Mouse (Mus musculus) MEL (cell line): ENCODE measurements at regions not wholly inside any gene's neighbourhood (a gene's known extent, or its start where the extent isn't known, plus 50 kb on each side); places are given as distances from the start of the nearest gene placed in this dataset.
A peak's percentile ranks its signal among the peaks of the same experiment; 100 is the strongest.

Experiments used
- DNase-seq: peaks from one replicate; pipeline ENCODE4 v3.0.0; 2011; ENCODE audit warnings: low read depth, low spot score
- H3K27ac ChIP-seq: 2 replicates; pipeline ENCODE4 v1.5.1; 2012; ENCODE audit warnings: low read depth, mild to moderate bottlenecking, control low read depth, low read length, moderate library complexity; ENCODE audit not compliant: control insufficient read depth
- H3K27me3 ChIP-seq, 2 experiments: fragments of 150-350 bp in 1 of 2; sonication (generic) in 1 of 2; 2 replicates each; pipeline ENCODE4 v1.6.1; 2012; ENCODE audit warnings: low read length in 2 of 2, mild to moderate bottlenecking in 2 of 2, improper control_type of control experiment in 1 of 2, moderate library complexity in 1 of 2; ENCODE audit not compliant: insufficient read depth in 2 of 2, control insufficient read depth in 1 of 2
- H3K36me3 ChIP-seq, 2 experiments: 2 replicates each; pipeline ENCODE4 v1.6.1; 2012 to 2014; ENCODE audit warnings: low read length in 2 of 2, improper control_type of control experiment in 1 of 2, inconsistent platforms in 1 of 2, mild to moderate bottlenecking in 1 of 2; ENCODE audit not compliant: insufficient read depth in 2 of 2, control insufficient read depth in 1 of 2
- H3K4me1 ChIP-seq, 2 experiments: fragments of 150-350 bp in 1 of 2; sonication (generic) in 1 of 2; 2 replicates each; pipeline ENCODE4 v1.6.1; 2012; ENCODE audit warnings: low read length in 2 of 2, improper control_type of control experiment in 1 of 2, mild to moderate bottlenecking in 1 of 2; ENCODE audit not compliant: insufficient read depth in 2 of 2, control insufficient read depth in 1 of 2
- H3K4me3 ChIP-seq, 2 experiments: fragments of 150-350 bp in 1 of 2; sonication (generic) in 1 of 2; 2 replicates each; pipeline ENCODE4 v1.5.1; 2012; ENCODE audit warnings: low read depth in 2 of 2, low read length in 2 of 2, mild to moderate bottlenecking in 2 of 2, moderate library complexity in 2 of 2, control low read depth in 1 of 2, improper control_type of control experiment in 1 of 2; ENCODE audit not compliant: control insufficient read depth in 1 of 2, insufficient read depth in 1 of 2
- H3K79me2 ChIP-seq: 2 replicates; pipeline ENCODE4 v1.6.1; 2012; ENCODE audit warnings: mild to moderate bottlenecking, low read length, moderate library complexity; ENCODE audit not compliant: control insufficient read depth, poor library complexity, insufficient read depth
- H3K9ac ChIP-seq: 2 replicates; pipeline ENCODE4 v1.6.1; 2012; ENCODE audit warnings: low read depth, mild to moderate bottlenecking, control low read depth, low read length, moderate library complexity; ENCODE audit not compliant: control insufficient read depth, poor library complexity, severe bottlenecking
- H3K9me3 ChIP-seq: fragments of 150-350 bp; sonication (generic); replicated peaks from 2 replicates; pipeline ENCODE4 v1.6.1; 2012; ENCODE audit warnings: mild to moderate bottlenecking, low read length, improper control_type of control experiment, moderate library complexity; ENCODE audit not compliant: insufficient read depth
- ELF1 ChIP-seq: IDR thresholded peaks from 2 replicates; pipeline ENCODE4 v1.6.1; 2014; ENCODE audit warnings: low read depth, mild to moderate bottlenecking, inconsistent platforms, low read length, improper control_type of control experiment, moderate library complexity
- ETS1 ChIP-seq: IDR thresholded peaks from 2 replicates; pipeline ENCODE4 v1.6.1; 2012; ENCODE audit warnings: low read depth, mild to moderate bottlenecking, inconsistent platforms, low read length, improper control_type of control experiment, moderate library complexity
- GABPA ChIP-seq: IDR thresholded peaks from 2 replicates; pipeline ENCODE4 v1.6.1; 2012; ENCODE audit warnings: low read depth, mild to moderate bottlenecking, inconsistent platforms, low read length, improper control_type of control experiment, moderate library complexity
- GATA1 ChIP-seq: IDR thresholded peaks from 2 replicates; pipeline ENCODE4 v1.6.1; 2011; ENCODE audit warnings: low read depth, low read length, improper control_type of control experiment
- MAFK ChIP-seq: IDR thresholded peaks from 2 replicates; pipeline ENCODE4 v1.6.1; 2011; ENCODE audit warnings: low read depth, mild to moderate bottlenecking, low read length, improper control_type of control experiment, borderline replicate concordance
- MEF2A ChIP-seq: IDR thresholded peaks from 2 replicates; pipeline ENCODE4 v1.6.1; 2014; ENCODE audit warnings: low read depth, mild to moderate bottlenecking, inconsistent platforms, low read length, improper control_type of control experiment; ENCODE audit not compliant: poor library complexity, insufficient replicate concordance, severe bottlenecking; ENCODE audit errors: extremely low read depth
- MXI1 ChIP-seq: IDR thresholded peaks from 2 replicates; pipeline ENCODE4 v1.6.1; 2011; ENCODE audit warnings: mild to moderate bottlenecking, low read depth, low read length, improper control_type of control experiment
- MYB ChIP-seq: IDR thresholded peaks from 2 replicates; pipeline ENCODE4 v1.6.1; 2011; ENCODE audit warnings: mild to moderate bottlenecking, low read depth, low read length, improper control_type of control experiment
- POLR2A ChIP-seq, 2 experiments: IDR thresholded peaks; 2 replicates each; pipeline ENCODE4 v1.6.1; 2011 to 2012; ENCODE audit warnings: low read length in 2 of 2, mild to moderate bottlenecking in 2 of 2, control low read depth in 1 of 2, improper control_type of control experiment in 1 of 2, low read depth in 1 of 2, moderate library complexity in 1 of 2; ENCODE audit not compliant: control insufficient read depth in 1 of 2, insufficient read depth in 1 of 2, poor library complexity in 1 of 2
- SIN3A ChIP-seq: IDR thresholded peaks from 2 replicates; pipeline ENCODE4 v1.6.1; 2012; ENCODE audit warnings: low read length, improper control_type of control experiment, inconsistent platforms
- TAL1 ChIP-seq: IDR thresholded peaks from 2 replicates; pipeline ENCODE4 v1.6.1; 2012; ENCODE audit warnings: mild to moderate bottlenecking, inconsistent platforms, low read length, moderate library complexity, mixed read lengths
- TBP ChIP-seq: IDR thresholded peaks from 2 replicates; pipeline ENCODE4 v1.8.0; 2011; ENCODE audit warnings: low read depth, low read length, improper control_type of control experiment
- TCF12 ChIP-seq: IDR thresholded peaks from 2 replicates; pipeline ENCODE4 v1.6.1; 2014; ENCODE audit warnings: low read depth, mild to moderate bottlenecking, inconsistent platforms, low read length, improper control_type of control experiment, moderate library complexity
- USF2 ChIP-seq, 2 experiments: IDR thresholded peaks; 2 replicates each; pipeline ENCODE4 v1.6.1; 2011 to 2012; ENCODE audit warnings: improper control_type of control experiment in 2 of 2, low read length in 2 of 2, borderline replicate concordance in 1 of 2, inconsistent platforms in 1 of 2, low read depth in 1 of 2, mild to moderate bottlenecking in 1 of 2; ENCODE audit not compliant: insufficient read depth in 1 of 2
- ZMIZ1 ChIP-seq: IDR thresholded peaks from 2 replicates; pipeline ENCODE4 v1.6.1; 2012; ENCODE audit warnings: low read depth, mild to moderate bottlenecking, inconsistent platforms, low read length, improper control_type of control experiment, moderate library complexity

- TF ChIP-seq TBP, result no peak
- no peak for TF ChIP-seq GABPA
- TF ChIP-seq POLR2A (IDR thresholded peaks at IDR 0.05; ENCODE audit: control insufficient read depth in 1 of 2, insufficient read depth in 1 of 2, low read depth in 1 of 2, low read length in 2 of 2, poor library complexity in 1 of 2), result no peak
- TF ChIP-seq ETS1, result no peak
- no peak for TF ChIP-seq MXI1
- no peak for TF ChIP-seq MYB
- no peak for TF ChIP-seq ELF1
- no peak for TF ChIP-seq GATA1
- no peak for TF ChIP-seq ZMIZ1
- TF ChIP-seq MEF2A, result no peak
- no peak for TF ChIP-seq MAFK
- TF ChIP-seq USF2 (IDR thresholded peaks at IDR 0.05; ENCODE audit: borderline replicate concordance in 1 of 2, insufficient read depth in 1 of 2, low read depth in 1 of 2, low read length in 2 of 2), result no peak
- no peak for TF ChIP-seq TCF12
- TF ChIP-seq SIN3A, result no peak
- Histone ChIP-seq H3K9me3 (no peaks in the 10 kb centered on the region), H3K27me3 (no peaks in the 10 kb centered on the region; a peak in 2 of 4 replicates), H3K27ac (no peak overlapping the region), H3K4me3 (no peak overlapping the region), H3K79me2 (no peaks in the 10 kb centered on the region), H3K4me1 (0 out of 4 replicates have a peak, but pooled peaks cover 0 to 4% of the 10 kb centered on the region in 2 experiments), H3K36me3 (no peaks in the 10 kb centered on the region; a peak in 1 of 4 replicates), H3K9ac (no peak overlapping the region)
- DNase-seq, result no peak
These were observed 207.4 kb downstream of the Opa1 start for GRCm38 (mm10) chr16:29786540-29786939.

DNA sequence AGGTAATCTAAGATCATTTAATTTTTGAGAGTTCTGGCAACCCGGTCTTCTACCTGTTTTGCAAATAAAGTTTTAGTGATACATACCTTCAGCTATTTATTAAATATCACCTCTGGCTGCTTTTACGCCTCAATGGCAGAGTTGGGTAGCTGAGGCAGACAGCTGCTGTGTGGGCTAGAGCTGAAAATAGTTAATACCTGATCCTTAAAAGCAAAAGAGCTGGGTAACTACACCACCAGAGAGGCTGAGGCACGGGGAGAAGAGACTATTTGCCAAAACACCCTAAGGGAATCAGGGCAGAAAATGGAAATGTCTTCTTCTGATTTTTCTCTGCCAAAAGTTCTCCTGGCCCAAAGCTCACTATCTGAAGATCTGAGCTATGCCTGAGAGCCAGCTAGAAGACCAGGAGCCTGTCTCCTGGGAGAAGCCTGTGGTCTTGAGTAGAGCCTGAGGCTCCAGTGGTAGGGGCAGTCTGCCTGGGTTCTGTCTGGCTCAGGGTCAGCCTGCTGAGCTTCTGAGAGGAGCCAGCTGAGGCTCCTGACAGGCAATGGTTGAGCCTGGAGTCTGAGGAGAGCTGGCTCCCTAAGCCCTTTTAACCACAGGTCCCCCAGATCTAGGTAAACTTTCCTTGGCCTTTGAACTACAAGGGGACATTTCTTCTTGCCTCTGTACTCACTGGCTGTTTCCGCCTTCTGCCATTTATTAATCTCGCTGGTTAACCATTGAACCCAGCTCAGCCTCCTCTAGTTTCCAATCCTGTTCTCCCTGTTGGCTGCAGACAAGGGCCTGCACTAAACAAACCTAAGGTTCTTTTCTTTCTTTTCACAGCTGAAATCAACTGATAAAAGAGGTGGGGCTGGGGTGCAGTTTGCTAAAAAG, 208.7 kb downstream of the Opa1 start:
- Histone ChIP-seq H3K27ac (no peak overlapping the region), H3K36me3 (no peaks in the 10 kb centered on the region; a peak in 1 of 4 replicates)
- no peak for TF ChIP-seq TAL1
- TF ChIP-seq POLR2A (IDR thresholded peaks at IDR 0.05; ENCODE audit: control insufficient read depth in 1 of 2, insufficient read depth in 1 of 2, low read depth in 1 of 2, low read length in 2 of 2, poor library complexity in 1 of 2), result no peak
- no peak for TF ChIP-seq ELF1
- TF ChIP-seq, all 39 proteins: peak for 0
- Histone ChIP-seq H3K4me1 (no peaks in the 10 kb centered on the region), H3K9ac (no peak overlapping the region), H3K27me3 (no peaks in the 10 kb centered on the region; a peak in 2 of 4 replicates), H3K79me2 (no peaks in the 10 kb centered on the region), H3K9me3 (no peaks in the 10 kb centered on the region), H3K4me3 (no peak overlapping the region)
- DNase-seq, result peak; percentile 32
